Mouse (Mus musculus): Measurements from ENCODE around the gene Olfr561.

Gene Olfr561

GRCm38 (mm10) chr7:102770921-102771320 lies at the start of gene Olfr561:
Olfr561 (plus strand) TSS chr7:102771221.
- DNase-seq, result no peak

- DNase-seq, result no peak
These were observed 43.6 kb upstream of the Olfr561 start, which contains the start of gene Olfr559 for GRCm38 (mm10) chr7:102727391-102727790. Olfr559 (minus strand) TSS chr7:102727491.

- no peak for DNase-seq
These were observed 37.2 kb upstream of the Olfr561 start for GRCm38 (mm10) chr7:102733793-102734192.

- no peak for DNase-seq
These were observed 33.3 kb upstream of the Olfr561 start for GRCm38 (mm10) chr7:102737705-102738104.

GRCm38 (mm10) chr7:102752086-102752485 lies 18.9 kb upstream of the Olfr561 start:
- DNase-seq, result peak; percentile 3

- DNase-seq, result no peak
These were observed 11.8 kb upstream of the Olfr561 start, which contains the start of the genes Olfr560 and Olfr78 for GRCm38 (mm10) chr7:102759266-102759665. Olfr560 (minus strand) TSS chr7:102759366. Olfr78 (minus strand) TSS chr7:102759471.

- DNase-seq, result no peak
These were observed 32.2 kb downstream of the Olfr561 start, which contains the start of gene Olfr564 for GRCm38 (mm10) chr7:102803180-102803579. Olfr564 (plus strand) TSS chr7:102803480.

Measured in kidney, adult 9 months (tissue).